Mouse (Mus musculus): ENCODE measurements around the gene Slc50a1.

Slc50a1 gene

DNA sequence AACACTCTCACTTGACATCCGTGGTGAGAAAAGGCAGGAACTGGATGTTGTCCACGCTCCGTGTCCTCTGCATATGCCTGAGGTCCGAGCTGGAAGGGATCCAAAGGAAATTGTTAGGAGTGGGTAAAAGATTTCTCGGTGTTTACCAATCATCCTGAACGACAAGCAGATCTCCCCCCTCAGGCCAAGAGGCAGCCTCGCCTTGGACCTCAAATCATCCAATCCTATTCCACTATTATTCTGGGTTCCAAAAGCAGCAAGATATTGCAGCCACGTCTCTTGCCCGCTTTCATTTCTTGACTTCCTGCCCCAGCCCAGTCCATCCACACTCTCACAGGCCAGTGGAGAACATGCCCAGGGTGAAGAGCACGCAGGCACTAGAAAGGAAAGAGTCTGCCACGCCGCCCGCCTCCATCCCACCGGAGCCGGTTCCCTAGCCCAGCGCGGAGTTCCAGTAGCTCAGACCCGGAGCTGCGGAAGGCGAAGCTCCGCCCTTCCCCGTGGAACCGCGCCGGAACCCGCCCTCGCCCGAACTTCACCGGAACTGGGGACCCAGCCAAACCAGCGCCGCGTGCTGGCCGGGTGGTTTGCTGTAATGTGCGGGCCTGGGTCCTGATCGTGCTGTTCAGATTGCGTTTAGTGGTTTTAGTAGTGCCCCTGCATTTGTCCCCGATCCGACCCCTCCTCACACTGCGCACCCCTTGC lies at the start of gene Slc50a1:
Slc50a1 (minus strand) TSS at position 520 of the 705 bp plus-strand sequence.
- peak; percentile 35 to 48 for DNase-seq (ENCODE audit: low spot score in 2 of 2)

DNA sequence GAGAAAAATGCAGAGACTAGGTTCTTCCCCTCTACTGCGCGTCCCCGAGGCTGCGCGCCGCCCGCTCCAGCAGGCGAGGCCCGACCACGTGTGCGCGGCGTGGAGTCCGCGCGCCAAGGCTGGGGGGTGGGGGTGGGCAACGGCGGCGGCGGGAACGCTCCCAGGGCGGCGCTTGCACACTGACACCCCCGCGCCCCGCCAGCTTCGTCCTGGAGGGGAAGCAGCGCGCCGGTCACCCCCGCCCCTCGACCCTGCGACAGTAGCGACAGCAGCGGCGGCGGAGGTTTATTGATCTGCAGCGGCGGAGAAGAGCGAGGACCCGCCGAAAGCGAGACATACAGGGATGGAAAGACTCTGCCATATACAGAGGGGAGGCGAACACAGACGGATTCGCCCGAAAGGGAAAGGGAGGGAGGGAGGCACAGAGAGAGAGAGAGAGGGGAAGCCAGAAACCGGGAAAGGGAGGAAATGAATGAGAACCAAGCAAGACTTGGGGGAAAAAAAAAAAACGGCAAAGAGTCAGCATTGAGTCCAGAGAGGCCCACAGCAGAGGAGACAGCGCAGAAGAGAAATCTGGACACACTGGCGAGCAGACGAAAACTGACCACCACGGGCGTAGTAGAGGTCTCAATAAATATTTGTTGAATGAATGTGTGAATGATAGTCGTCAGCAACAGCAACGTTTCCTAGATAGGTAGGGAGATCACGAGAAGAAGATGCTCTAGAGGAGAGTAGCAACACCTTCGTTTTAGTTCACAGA lies 49.4 kb upstream of the Slc50a1 start:
- DNase-seq (ENCODE audit: low spot score in 2 of 2): no peak

DNA sequence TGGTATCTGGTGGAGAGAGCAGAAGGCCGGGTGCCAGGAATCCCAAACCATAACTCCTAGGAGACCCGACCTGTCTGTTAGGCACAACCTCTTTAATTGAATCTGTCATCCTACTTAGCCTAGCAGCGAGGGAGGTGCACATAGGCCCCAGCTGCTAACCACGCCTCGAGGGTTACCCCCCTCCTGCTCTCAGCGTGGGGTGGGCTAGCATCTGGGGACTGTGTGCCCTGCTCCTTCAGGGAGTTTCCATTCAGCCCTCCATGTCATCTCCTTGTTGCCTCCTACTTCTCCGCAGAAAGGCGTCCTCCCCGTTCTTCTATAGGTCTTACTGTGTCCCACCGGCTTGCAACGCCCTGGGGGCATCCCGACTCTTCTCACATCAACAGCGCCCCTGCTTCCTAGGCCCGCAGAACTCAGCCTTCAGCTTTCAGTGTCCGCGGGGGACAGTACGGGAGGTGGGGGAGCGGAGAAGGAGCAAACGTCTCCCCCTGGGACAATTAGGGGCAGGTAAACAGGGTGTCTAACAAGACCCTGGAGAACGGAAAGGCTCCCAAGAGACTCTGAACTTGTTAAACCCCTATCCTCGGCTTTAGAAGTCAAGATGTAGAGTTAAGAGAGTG lies 48.7 kb upstream of the Slc50a1 start:
- DNase-seq (ENCODE audit: low spot score in 2 of 2): no peak

DNA sequence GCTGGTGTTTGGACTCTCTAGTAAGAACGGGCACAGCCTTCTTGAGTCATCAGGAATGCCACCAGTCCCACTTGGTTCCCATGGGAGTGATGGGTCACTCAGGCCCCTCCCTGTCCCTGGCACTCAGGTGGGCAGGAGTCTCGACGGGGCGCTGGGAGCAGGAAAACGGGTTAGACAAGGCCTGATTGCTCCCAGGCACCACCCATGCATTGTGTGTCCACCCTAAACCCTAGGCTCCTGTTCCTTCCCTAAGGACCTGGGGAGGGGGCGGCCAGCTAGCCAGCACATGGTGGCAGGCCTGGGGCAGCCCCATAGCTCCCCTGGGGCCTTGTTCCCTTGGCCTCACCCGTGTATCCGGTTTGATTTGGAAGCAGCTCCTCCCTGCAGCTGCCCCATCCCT lies 47.9 kb upstream of the Slc50a1 start:
- DNase-seq (ENCODE audit: low spot score in 2 of 2): no peak

DNA sequence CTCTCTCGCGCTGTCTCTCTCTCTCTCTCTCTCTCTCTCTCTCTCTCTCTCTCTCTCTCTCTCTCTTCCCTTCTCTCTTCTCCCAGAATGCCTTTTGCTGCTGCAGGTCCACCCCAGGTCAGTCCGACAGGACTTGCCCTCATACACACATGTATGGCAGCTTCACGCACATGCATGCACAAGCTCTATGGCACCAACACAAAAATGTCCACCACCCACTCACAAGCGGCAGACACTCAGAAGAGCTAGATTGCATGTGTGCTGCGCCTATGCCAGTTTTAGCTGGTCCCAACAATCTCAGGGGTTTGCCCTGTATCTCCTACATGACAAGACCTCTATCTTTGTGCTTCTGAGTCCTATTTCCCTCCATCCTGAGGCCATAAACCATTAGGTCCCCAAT lies 46.9 kb upstream of the Slc50a1 start:
- no peak for DNase-seq (ENCODE audit: low spot score in 2 of 2)

DNA sequence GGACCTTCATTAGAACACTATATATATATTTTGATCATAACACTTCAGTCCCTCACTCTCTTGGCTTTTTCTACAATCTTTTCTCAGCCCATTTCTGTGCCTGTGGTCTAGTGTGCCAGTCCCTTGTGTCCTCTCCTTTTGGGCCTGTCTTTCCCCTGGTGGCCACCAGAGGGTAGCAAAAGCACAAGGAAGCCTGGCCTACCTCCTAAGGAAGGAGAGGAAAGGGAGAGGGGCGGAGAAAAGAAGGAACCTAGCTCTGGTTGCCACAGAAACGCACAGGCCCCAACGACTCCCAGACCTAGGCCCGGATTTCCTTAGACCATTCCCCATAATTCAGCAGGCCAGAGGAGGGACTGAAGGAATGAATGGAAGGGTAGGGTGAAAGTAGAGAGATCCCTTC lies 46.5 kb upstream of the Slc50a1 start:
- DNase-seq (ENCODE audit: low spot score in 2 of 2): peak; percentile 42 to 58

DNA sequence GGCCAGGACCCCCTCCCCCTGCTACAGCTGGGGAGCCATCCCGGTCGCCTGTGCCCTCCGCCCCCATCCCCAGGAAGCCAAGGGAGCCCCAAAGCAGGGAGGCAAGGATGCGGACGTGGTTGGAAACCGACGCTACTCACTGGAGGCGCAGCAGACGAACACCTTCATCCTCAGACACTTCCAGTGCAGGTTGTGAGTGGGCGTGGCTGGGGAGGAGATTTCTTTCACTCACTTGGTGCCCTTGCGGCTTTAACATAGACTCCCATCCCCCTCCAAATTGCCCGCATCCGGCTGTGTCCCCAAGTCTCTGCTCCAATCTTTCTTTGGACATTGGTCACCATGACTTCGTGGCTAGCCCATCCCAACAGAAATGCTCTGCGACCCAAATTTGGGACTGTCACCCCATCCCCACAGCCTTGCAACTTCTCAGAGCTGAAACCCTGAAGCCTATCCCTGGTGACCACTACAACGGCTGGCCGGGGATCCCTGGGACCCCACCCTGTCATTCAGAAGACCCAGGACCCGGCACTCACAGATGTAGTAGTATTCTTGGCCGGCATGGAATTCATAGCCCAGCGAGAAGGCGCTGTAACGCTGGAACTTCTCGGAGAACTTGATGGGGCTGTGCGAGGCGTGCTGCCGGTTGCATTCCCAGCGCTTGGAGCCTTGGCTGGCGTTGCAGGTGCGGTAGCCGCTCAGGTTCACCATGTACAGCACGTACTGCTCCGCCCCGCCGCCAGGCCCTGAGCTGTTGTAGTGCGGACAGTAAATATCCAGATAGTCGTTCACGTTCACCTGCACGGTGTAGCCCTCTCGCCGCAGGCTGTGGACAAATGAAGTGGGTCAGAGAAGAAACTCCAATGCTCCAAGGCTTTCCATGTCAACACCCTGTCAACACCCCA lies 45.8 kb upstream of the Slc50a1 start:
- DNase-seq (ENCODE audit: low spot score in 2 of 2): peak in 1 of 2 experiments; percentile 9

DNA sequence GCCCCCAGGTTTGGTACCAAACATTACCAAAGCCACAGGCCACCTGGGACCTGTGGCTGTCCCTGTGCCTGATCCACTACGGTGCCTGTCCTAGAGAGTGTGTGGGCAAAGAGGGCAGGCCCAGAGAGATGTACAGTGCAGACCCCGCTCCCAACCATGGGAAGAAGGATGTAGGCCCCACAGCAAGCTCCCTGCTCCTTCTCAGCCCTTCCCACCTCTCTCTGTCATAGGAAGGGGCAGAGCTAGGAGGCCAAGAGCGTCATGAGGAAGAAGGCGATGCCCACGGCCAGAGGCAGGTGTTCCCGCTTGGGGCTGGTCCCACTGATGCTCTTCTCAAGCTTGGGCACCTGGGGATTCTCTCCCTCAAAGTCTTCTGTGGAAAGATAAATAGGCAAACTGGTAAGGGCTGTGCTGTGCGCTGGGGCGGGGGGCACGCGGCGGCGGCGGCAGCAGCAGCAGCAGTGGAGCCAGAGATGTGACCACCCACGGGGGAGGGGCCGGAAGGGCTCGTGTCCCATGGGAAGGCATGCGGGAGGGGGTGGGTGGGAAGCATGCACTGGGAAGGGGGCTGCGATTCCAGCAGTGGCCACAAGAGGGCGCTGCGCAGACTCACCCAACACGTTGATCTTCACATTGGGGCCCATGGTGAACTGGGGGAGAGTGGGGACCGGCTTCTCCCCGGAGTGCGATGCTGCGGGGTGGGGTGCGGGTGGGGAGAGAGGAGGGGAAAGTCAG lies 45.0 kb upstream of the Slc50a1 start:
- peak; percentile 40 to 64 for DNase-seq (ENCODE audit: low spot score in 2 of 2)

DNA sequence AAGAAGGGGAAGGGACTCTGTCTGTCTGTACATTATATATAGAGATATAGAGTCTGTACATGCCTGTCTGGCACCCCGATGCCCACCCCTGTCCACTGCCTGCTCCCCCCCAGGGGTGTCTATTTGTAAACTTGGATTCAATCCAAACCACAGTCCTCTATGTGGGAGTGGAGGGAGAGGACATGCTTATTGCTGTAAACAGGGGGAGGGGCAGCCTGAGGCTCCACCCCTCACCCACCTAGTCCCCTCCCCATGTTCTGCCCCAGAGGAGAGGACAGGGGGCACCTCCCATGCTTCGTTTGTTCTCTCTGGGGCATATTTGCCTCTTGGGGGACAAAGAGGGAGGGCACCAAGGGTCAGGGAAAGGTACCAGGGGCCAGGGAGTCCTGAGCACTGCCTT lies 44.4 kb upstream of the Slc50a1 start:
- no peak for DNase-seq (ENCODE audit: low spot score in 2 of 2)

DNA sequence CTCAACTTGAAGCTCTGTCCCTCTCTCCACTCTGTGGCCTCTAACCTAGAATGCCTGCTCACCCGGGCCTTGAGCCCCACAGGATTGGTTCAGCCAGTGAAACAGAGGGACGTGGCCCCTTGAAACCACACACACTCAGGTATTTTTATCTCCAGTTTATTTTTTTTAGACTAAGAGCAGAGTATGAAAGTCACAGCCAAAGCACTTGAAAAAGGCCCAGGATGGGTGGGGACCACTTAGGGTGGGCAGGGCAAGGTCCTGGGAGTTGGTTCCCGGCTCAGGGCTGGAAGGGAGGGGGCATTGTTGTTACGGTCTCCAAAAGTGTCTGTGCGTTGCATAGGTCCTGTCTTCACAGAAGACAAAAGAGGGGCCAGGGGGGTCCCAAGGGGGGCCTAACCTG lies 44.0 kb upstream of the Slc50a1 start:
- DNase-seq (ENCODE audit: low spot score in 2 of 2): no peak

DNA sequence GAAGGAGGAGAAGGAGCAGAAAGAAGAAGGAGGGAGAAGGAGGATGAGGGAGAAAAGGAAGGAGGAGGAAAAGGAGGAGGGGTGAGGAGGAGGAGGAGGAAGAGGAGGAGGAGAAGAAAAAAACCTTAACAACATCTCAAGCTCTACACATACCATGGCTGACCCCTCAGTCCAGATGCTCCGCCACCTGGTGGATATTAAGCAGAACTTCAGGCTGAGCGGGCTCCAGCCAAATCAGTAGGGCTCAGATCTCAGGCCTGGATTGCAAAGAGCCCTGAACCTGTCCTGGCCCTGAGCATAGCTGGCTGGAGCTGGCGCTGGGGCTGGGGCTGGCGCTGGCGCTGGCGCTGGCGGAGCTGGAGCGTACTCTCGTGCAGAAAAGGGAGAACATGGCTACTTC lies 37.7 kb upstream of the Slc50a1 start:
- peak; percentile 52 to 64 for DNase-seq (ENCODE audit: low spot score in 2 of 2)

DNA sequence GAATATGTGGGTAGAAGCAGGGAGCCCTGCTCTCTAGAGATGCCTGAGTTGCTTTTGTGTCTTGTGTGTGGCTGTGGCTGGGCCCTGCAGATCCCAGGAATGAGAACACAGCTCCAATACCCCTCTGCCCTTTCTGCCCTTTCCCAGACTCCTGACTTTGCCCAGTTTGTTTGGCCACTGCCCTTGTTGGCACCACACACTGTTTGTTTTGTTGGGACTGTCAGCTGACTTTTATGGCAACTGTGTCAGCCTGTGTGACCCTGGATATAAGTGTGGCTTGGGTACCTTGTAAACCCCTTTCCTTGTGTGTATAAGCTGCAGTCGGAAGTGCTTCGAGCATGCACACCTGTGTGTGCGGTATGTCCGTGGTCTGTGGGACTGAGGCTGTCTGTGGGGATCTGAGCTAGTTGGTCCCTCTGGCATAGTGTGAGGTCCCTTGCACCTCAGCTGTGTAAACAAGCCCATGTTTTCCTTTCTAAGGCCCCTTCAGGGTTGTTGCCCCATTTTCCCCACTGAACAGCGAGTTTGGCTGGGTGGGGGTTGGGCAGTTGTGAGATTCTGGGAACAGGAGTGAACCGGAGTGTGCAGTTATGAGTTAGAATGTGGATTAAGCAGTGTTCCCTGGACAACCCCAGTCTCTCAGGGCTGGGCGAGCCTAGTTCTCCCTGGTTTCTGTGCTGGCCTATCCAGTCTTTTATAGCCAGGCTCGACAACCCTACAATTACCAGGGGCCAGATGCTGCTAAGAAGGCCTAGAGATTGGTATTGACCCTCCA lies 35.4 kb upstream of the Slc50a1 start:
- DNase-seq (ENCODE audit: low spot score in 2 of 2): no peak

DNA sequence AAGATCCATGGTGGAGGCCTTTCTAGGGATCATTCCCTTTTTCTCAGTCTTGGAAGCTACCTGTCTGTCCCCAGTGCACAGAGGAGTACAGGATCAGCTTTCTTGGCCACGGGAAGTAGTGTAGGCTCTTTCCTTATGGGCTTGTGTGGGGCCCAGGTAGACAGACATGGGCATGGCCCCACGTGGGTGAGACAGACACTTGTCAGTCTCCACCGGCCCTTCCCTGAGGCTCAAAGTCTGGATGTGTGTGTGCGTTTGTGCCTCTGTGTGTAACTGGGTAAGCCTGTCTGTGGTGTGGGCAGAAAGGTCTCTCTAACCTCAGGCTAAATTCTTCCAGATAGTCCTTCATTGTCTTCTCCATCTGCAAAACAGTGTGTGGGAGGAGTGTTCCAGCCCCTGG lies 34.7 kb upstream of the Slc50a1 start:
- no peak for DNase-seq (ENCODE audit: low spot score in 2 of 2)

DNA sequence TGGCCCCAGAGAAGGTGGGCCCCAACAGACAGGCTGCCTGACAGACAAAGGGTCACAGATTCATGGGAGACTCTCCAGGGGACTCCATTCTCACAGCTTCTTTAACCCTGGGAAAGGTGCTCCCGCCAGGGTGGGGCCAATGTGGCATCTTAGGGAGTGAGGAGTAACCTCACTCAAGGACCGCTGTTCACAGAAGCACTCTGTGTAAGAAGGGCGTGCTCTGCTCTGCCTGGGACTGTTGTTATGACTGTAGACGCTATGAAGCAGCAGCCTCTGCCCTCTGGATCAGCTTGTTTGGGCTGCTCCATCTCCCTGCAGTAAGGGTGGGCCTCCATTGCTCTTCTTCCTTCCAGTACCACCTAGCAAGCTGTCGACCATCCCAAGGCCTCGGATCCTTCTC lies 34.1 kb upstream of the Slc50a1 start:
- no peak for DNase-seq (ENCODE audit: low spot score in 2 of 2)

DNA sequence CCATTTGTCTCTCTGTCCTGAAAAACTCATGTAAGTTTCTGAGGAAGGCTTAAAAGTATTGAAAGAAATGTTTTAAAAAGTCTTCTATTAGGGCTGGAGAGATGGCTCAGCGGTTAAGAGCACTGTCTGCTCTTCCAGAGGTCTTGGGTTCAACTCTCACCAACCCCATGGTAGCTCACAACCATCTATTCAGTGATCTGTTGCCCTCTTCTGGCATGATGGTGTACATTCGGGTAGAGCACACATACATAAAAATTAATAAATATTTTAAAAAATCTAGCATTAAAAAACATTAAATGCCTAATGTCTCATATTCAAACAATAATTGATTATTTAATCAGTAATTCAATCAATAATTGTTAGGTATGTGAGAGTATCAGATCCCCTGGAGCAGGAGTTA lies 30.1 kb upstream of the Slc50a1 start:
- no peak for DNase-seq (ENCODE audit: low spot score in 2 of 2)

DNA sequence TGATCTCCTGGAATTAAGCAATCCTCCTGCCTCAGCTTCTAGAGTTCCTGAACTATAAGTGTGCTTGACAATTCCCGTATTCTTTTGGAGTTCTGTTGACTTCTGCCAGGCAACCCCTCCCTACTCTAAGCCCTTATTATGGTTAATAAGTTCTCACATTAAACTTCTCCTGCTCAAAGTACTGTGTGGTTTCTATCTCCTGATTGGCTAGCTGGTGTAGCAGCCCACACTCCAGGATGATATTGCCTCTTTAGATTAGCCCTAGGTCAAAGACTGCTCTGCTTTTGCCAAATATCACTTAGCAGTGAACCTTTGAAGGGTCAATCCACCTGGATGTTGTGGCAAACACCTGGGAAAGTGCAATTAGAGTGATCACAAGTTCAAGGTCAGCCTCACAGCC lies 29.7 kb upstream of the Slc50a1 start:
- DNase-seq (ENCODE audit: low spot score in 2 of 2): no peak

DNA sequence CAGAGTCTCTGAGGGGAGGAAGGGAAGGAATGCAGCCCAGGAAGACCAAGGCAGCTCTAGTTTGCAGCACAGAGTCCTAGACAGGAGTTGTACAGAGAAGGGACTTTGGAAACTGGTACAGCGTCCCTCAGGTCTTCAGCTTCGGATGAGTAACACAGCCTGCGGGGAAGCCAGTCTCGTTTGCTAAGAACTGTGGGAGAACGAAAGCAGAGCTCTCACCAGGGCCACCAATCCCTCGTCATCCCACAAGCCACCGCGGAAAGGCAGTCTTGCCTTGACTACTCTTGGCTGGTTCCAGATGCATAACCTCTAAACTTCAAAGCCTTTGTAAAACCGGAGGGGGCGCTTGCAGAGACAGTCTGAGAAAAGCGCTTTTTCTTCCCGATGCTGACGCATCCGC lies 29.1 kb upstream of the Slc50a1 start:
- DNase-seq (ENCODE audit: low spot score in 2 of 2): peak in 1 of 2 experiments; percentile 29

DNA sequence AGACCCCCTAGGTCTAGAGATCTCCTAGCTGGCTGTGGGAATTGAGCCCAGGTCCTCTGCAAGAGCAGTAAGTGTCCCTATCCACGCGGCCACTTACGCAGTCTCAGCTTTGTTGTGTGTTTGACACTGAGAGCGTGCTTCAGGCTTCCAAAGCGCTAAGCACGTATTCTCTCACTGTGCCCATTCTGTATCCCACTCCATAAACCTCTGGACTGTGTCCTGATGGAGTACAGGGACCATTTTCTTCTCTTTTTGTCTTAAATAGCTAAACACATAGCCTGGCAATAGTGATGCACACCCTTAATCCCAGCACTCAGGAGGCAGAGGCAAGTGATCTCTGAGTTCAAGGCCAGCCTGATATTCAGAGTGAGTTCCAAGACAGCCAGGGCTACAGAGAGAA lies 28.5 kb upstream of the Slc50a1 start:
- no peak for DNase-seq (ENCODE audit: low spot score in 2 of 2)

DNA sequence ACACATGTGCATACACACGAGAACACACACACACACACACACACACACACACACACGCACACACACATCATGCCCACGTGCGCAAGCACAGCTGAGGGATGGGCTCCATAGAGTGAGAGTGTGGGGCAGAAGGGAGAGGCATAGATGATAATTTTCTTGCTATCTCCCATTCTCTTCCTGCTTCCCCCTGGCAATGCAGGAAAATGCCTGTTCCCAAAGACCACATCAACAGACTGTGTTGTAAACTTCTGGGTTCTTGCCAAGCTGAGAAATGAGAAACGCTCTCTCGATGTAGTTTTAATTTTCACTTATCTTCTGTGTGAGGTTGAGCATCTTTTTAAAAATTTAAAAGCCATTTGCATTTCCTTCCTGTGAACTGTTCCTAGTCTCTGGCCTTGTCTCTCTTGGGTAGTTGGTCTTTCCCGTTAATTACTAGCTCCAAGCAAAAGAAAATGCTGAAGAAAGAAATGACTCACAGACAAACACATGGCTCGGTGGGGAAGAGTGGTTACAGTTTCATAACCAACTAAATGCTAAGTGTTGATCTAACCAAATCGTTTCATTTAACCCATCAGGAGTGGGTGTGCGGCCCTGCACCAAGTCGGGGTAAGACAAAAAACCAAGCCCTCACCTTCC lies 26.5 kb upstream of the Slc50a1 start:
- no peak for DNase-seq (ENCODE audit: low spot score in 2 of 2)

DNA sequence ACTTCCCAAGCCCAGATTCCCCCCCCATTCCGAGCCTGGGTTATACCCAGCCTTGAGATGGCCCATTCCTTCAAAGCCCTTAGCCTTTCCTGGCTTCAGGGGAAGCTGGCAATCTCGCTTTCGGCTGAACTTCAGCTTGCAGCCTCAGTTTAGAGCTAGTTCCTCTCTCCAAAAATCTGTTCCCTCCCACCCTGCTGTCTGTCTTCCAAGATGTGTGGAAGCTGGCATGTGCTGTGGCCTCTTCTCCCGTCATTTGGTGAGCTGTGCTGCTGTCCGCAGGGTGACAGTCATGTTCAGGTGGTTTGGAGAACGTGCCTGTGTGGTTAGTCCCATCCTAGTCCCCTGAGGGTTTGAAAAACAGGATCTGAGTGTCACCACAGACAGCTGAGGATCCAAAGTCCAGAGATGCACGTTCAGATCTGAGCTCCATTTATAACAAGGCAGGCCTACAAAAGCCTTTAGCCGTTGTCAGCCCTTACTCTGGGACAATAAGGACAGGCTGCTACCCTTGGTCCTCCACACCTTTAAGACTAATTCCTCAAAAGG lies 25.4 kb upstream of the Slc50a1 start:
- no peak for DNase-seq (ENCODE audit: low spot score in 2 of 2)

Data from natural killer cell, adult 2 months (primary cell).